Mouse (Mus musculus) megakaryocyte progenitor cell, adult 5-6 weeks (primary cell): ENCODE measurements around the gene Cyp3a41b. TPM values are rescaled to one million over a fixed set of nuclear protein-coding genes. Genes with fewer than 3 reads are reported as not detected.
"Not testable (repeated sequence)": the region's sequence is repeated elsewhere in the genome, so short reads cannot be mapped to it uniquely, and the experiment has no call there.

Experiments used
- ATAC-seq: replicated peaks from 2 replicates; pipeline ENCODE4 v1.8.0; 2016; ENCODE audit warnings: mild to moderate bottlenecking, moderate TSS enrichment, inconsistent platforms; ENCODE audit not compliant: poor library complexity
- total RNA-seq, 2 experiments: library from RNA; stranded (forward) in 1 of 2; stranded (reverse) in 1 of 2; fragments of 157-497, 149-512 nt in 1 of 2; fragments of 200-1000 nt in 1 of 2; gene quantifications; 2 replicates each; pipeline versions ENCODE4 v1.2.3 to v1.2.4; 2015 to 2017

The Cyp3a41b gene
- total RNA-seq (2015), result not detected in 2 replicates
- total RNA-seq (2017), result not detected in 2 replicates

GRCm38 (mm10) chr5:145584630-145585029 lies at the start of gene Cyp3a41b:
Cyp3a41b (minus strand) TSS chr5:145584730.
- not testable (repeated sequence) for ATAC-seq

GRCm38 (mm10) chr5:145632286-145632685 lies 47.8 kb upstream of the Cyp3a41b start:
- ATAC-seq, result not testable (repeated sequence)

GRCm38 (mm10) chr5:145604891-145605290 lies 20.4 kb upstream of the Cyp3a41b start:
- ATAC-seq, result not testable (repeated sequence)

GRCm38 (mm10) chr5:145597851-145598250 lies 13.3 kb upstream of the Cyp3a41b start:
- ATAC-seq, result not testable (repeated sequence)

- ATAC-seq, result not testable (repeated sequence)
These were observed 7.2 kb downstream of the Cyp3a41b start for GRCm38 (mm10) chr5:145577321-145577720.

- not testable (repeated sequence) for ATAC-seq
These were observed 8.9 kb downstream of the Cyp3a41b start for GRCm38 (mm10) chr5:145575660-145576059.

GRCm38 (mm10) chr5:145571922-145572321 lies 12.6 kb downstream of the Cyp3a41b start:
- not testable (repeated sequence) for ATAC-seq

Other genes with a start within 250 kb of the Cyp3a41b start
- not detected in 2 replicates for gene Cyp3a57, start 239.5 kb downstream of the Cyp3a41b start, total RNA-seq (2015)
- not detected in 2 replicates for gene Cyp3a57, start 239.5 kb downstream of the Cyp3a41b start, total RNA-seq (2017)
- not detected in 2 replicates for gene Cyp3a16, start 115.0 kb downstream of the Cyp3a41b start, total RNA-seq (2015)
- not detected in 2 replicates for gene Cyp3a16, start 115.0 kb downstream of the Cyp3a41b start, total RNA-seq (2017)
- not detected in 2 replicates for gene Cyp3a41a, start 135.4 kb upstream of the Cyp3a41b start, total RNA-seq (2015)
- gene Cyp3a41a, start 135.4 kb upstream of the Cyp3a41b start, total RNA-seq (2017), result not detected in 2 replicates
- gene Cyp3a44, start 221.1 kb upstream of the Cyp3a41b start, total RNA-seq (2015), result not detected in 2 replicates
- not detected in 2 replicates for gene Cyp3a44, start 221.1 kb upstream of the Cyp3a41b start, total RNA-seq (2017)